Mouse (Mus musculus) hindbrain, embryonic 13.5 days (tissue): ENCODE measurements around the gene Zbtb32. TPM values are rescaled to one million over a fixed set of nuclear protein-coding genes. Genes with fewer than 3 reads are reported as not detected.

Source experiments
- ATAC-seq: fragments of 200-750 bp; cut with Nextera tagmentation; 2 replicates; pipeline ENCODE4 v1.8.0; 2017; ENCODE audit warnings: moderate TSS enrichment; ENCODE audit not compliant: low FRiP score
- H3K27ac ChIP-seq: fragments of 300-500 bp; sonication (generic); 2 replicates; pipeline ENCODE4 v1.5.1; 2015; ENCODE audit warnings: inconsistent platforms, mild to moderate bottlenecking, moderate library complexity
- H3K27me3 ChIP-seq: fragments of 300-500 bp; sonication (generic); 2 replicates; pipeline ENCODE4 v1.6.1; 2015; ENCODE audit warnings: mild to moderate bottlenecking, inconsistent platforms
- H3K36me3 ChIP-seq: fragments of 300-500 bp; sonication (generic); 2 replicates; pipeline ENCODE4 v1.6.1; 2015; ENCODE audit warnings: mild to moderate bottlenecking, inconsistent platforms
- H3K4me1 ChIP-seq: fragments of 300-500 bp; sonication (generic); replicated peaks from 2 replicates; pipeline ENCODE4 v1.6.1; 2015; ENCODE audit warnings: inconsistent platforms
- H3K4me2 ChIP-seq: fragments of 300-500 bp; sonication (generic); 2 replicates; pipeline ENCODE4 v1.6.1; 2015; ENCODE audit warnings: inconsistent platforms, mild to moderate bottlenecking, moderate library complexity
- H3K4me3 ChIP-seq: fragments of 300-500 bp; sonication (generic); 2 replicates; pipeline ENCODE4 v1.5.1; 2015; ENCODE audit warnings: mild to moderate bottlenecking, inconsistent platforms
- H3K9ac ChIP-seq: fragments of 300-500 bp; sonication (generic); 2 replicates; pipeline ENCODE4 v1.6.1; 2015; ENCODE audit warnings: mild to moderate bottlenecking, inconsistent platforms
- H3K9me3 ChIP-seq: fragments of 300-500 bp; sonication (generic); 2 replicates; pipeline ENCODE4 v1.6.1; 2016; ENCODE audit warnings: inconsistent platforms
- WGBS: fragments of 180-500 bp; shearing (Covaris S2); methylation state at CpG from one replicate; pipeline ENCODE4 v1.1.7; 2015; 5-methylcytosine and 5-hydroxymethylcytosine counted together
- polyA plus RNA-seq: library from polyadenylated mRNA; unstranded; fragments of >200 nt; fragmentation: Nextera tagmentation; extraction: Ambion mirVana; gene quantifications from 2 replicates; pipeline ENCODE4 v1.2.1, GENCODE M21; 2015

Gene Zbtb32
- polyA plus RNA-seq, 1 experiment from 2014 or later: 0.21 TPM

DNA sequence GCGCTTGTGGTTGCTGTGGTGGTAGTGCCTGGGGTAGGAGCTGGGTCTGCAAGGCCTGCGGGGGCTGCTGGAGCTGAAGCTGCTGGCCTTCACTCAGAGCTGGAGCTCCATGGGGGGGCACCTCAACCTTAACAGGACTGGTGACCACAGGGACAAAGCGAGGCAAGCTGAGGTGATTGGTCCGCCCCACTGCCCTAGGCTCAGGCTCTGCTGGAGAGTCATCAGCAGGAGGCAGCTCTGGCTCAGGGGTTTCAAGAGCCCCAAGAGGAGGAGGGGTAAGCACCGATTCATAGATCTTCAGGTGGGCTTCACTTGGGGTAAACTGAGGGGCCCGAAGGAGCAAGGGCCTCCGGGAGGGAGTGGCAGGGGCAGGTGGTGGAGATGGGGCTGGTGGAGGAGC lies 13.5 kb downstream of the Zbtb32 start:
- Histone ChIP-seq H3K4me3 (no peak overlapping the region), H3K27ac (no peak overlapping the region), H3K9ac (no peak overlapping the region), H3K36me3 (peaks cover 67% of the 10 kb centered on the region), H3K4me2 (no peak overlapping the region), H3K4me1 (peaks cover 27% of the 10 kb centered on the region), H3K27me3 (no peaks in the 10 kb centered on the region), H3K9me3 (no peaks in the 10 kb centered on the region)
- no peak for ATAC-seq
- WGBS: 94% methylated on average over 7 of the region's 7 CpGs

DNA sequence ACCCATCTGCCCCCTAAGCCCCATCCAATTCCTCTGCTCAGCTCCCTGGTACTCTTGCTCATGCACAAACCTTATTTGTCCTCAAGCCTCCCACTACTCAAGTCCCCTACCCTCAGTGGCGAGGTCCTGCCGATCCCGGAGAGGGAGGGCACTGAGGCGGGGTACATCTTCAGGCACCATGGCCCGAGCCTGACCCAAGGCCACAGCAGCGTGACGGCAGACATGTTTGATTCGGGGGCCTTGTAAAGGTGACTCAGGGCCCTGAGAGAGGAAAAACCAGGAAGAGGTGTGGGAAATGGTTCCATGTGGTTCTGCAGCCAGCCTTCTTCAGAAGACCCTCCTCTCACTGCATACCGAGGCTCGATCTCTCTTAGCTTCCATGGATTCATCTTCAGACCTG lies 14.4 kb downstream of the Zbtb32 start:
- H3K9ac ChIP-seq: no peak overlapping the region
- peaks cover 75% of the 10 kb centered on the region for H3K36me3 ChIP-seq
- WGBS: 93% methylated on average over 10 of the region's 10 CpGs
- no peaks in the 10 kb centered on the region for H3K27me3 ChIP-seq
- no peak overlapping the region for H3K27ac ChIP-seq
- no peak for ATAC-seq
- no peak overlapping the region for H3K4me2 ChIP-seq
- no peaks in the 10 kb centered on the region for H3K9me3 ChIP-seq
- H3K4me1 ChIP-seq: peaks cover 20% of the 10 kb centered on the region
- no peak overlapping the region for H3K4me3 ChIP-seq

DNA sequence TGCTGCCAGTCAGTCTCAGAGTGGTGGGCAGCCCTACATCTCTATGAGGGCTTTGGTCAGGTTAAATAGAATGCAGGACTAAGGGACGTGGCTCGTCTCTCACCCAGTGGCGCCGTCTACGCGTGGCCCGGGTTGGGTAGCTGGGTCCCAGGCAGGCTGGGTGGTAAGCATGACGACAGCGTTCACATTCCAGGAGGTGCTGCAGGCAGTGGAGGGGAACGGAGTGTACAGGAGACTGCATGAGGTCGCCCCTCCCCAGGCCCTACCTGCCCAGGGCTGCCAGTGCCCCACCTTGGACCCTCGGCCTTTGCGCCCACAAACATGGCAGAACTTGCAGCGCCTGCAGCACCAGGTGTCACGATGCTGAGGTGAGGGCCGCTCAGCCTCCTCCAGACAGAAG lies 17.2 kb downstream of the Zbtb32 start:
- Histone ChIP-seq H3K4me2 (no peak overlapping the region), H3K4me1 (peaks cover 7% of the 10 kb centered on the region), H3K4me3 (no peak overlapping the region), H3K27ac (no peak overlapping the region), H3K36me3 (peaks cover 100% of the 10 kb centered on the region), H3K9me3 (no peaks in the 10 kb centered on the region), H3K9ac (no peak overlapping the region), H3K27me3 (no peaks in the 10 kb centered on the region)
- WGBS: 95% methylated on average over 16 of the region's 16 CpGs
- no peak for ATAC-seq

DNA sequence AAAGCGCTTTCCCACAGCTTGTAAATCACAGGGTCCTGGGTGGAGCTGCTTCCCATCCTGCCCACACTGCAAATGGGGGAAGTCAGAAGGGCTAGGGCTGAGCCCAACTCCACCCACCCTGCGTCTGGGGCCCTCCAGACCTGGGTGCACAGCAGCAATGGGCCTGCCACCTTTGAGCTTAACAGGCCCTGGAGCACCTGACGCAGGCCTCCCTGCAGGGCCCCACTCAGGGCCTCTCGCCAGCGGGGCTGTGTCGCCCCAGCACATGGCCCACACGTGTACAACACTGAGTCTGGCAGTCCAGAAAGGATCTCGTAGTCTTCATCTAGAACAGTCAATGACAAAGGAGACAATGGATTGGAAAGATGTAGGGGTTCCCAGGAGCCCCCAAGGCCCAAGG lies 18.8 kb downstream of the Zbtb32 start:
- Histone ChIP-seq H3K4me2 (no peak overlapping the region), H3K4me1 (no peaks in the 10 kb centered on the region), H3K27me3 (no peaks in the 10 kb centered on the region), H3K9ac (no peak overlapping the region), H3K27ac (no peak overlapping the region), H3K36me3 (peaks cover 100% of the 10 kb centered on the region), H3K9me3 (no peaks in the 10 kb centered on the region), H3K4me3 (no peak overlapping the region)
- no peak for ATAC-seq
- WGBS: 96% methylated on average over 8 of the region's 8 CpGs

DNA sequence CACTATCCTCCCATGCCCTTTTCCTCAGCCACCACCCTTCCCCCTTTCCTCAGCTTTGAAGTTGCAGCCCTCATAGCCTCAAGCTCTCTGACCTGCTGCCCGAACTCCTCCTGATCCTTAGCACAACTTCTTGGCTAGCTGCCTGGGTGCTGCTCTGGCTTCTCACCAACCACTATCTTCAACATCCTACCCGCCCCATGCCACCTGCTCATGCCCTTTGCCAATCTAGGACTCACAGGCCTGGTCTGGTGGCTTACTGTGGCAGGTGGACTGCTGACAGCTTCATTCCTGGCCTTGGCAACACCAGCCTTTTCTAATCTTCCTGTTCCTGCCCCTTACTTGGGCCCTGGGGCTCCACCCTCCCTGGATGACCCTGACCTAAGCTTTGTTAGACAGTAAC lies 25.7 kb downstream of the Zbtb32 start:
- H3K4me1 ChIP-seq: no peaks in the 10 kb centered on the region
- no peaks in the 10 kb centered on the region for H3K9me3 ChIP-seq
- no peak for ATAC-seq
- no peak overlapping the region for H3K4me2 ChIP-seq
- no peak overlapping the region for H3K9ac ChIP-seq
- no peak overlapping the region for H3K27ac ChIP-seq
- H3K4me3 ChIP-seq: no peak overlapping the region
- H3K27me3 ChIP-seq: no peaks in the 10 kb centered on the region
- peaks cover 97% of the 10 kb centered on the region for H3K36me3 ChIP-seq
- 90% methylated on average over 2 of the region's 2 CpGs for WGBS

DNA sequence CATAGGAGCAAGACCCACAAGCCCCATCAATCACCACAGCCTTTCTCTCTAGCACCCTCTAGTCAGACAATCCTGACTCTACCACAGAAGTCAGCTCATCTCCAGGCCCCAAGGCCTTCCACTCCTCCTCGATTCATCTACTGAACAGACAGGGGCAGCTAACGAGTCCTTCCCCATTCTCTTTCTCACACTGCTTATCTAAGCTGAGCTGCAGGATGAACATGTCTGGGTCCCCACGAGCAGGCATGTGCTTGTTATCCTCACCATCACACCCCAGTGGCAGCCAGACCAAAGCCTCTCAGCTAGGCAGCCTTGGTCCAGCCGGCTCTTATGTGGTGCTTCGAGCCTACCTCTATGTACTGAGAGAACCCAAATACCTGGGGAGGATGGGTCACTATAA lies 26.3 kb downstream of the Zbtb32 start:
- Histone ChIP-seq H3K36me3 (peaks cover 95% of the 10 kb centered on the region), H3K9me3 (no peaks in the 10 kb centered on the region), H3K27ac (no peak overlapping the region), H3K4me1 (no peaks in the 10 kb centered on the region), H3K4me2 (no peak overlapping the region), H3K9ac (no peak overlapping the region), H3K4me3 (no peak overlapping the region), H3K27me3 (no peaks in the 10 kb centered on the region)
- 88% methylated on average over 5 of the region's 5 CpGs for WGBS
- no peak for ATAC-seq

DNA sequence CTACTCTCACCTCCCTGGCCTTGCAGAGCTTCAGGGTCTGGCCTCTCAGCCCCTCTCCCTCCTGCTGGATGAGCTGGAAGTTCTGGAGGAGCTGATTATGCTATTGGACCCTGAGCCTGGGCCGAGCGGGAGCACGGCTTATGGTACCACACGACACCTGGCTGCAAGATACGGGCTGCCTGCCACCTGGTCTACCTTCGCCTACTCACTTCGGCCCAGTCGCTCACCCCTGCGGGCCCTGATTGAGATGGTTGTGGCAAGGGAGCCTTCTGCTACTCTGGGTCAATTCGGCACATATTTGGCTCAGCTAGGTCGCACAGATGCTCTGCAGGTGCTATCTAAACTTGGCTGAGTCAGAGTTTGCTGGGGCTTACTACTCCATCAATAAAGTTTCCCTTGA lies 31.2 kb downstream of the Zbtb32 start:
- Histone ChIP-seq H3K4me2 (no peak overlapping the region), H3K9me3 (no peaks in the 10 kb centered on the region), H3K4me3 (no peak overlapping the region), H3K36me3 (peaks cover 71% of the 10 kb centered on the region), H3K27me3 (no peaks in the 10 kb centered on the region), H3K9ac (no peak overlapping the region), H3K27ac (no peak overlapping the region), H3K4me1 (peaks cover 11% of the 10 kb centered on the region)
- no peak for ATAC-seq
- 91% methylated on average over 11 of the region's 11 CpGs for WGBS

DNA sequence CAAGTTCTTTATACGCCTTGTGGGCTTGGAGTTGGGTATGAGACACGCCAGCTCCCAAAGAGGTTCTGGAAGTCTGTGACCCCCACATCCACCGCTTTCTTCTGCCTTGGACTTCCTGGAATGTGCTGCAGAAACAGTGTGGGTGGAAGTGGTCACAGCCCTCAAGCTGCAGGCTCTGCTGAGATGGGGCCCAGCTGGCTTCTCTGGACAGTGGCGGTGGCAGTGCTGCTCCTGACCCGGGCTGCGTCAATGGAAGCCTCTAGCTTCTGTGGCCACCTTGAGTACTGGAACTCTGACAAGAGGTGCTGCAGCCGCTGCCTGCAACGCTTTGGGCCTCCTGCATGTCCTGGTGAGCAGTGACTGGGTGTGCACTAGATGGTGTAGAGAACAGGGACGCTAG lies 32.7 kb downstream of the Zbtb32 start:
- Histone ChIP-seq H3K9ac (no peak overlapping the region), H3K4me2 (no peak overlapping the region), H3K4me3 (no peak overlapping the region), H3K27ac (no peak overlapping the region), H3K36me3 (peaks cover 58% of the 10 kb centered on the region), H3K27me3 (no peaks in the 10 kb centered on the region), H3K4me1 (peaks cover 17% of the 10 kb centered on the region), H3K9me3 (no peaks in the 10 kb centered on the region)
- ATAC-seq: no peak
- 86% methylated on average over 9 of the region's 9 CpGs for WGBS

DNA sequence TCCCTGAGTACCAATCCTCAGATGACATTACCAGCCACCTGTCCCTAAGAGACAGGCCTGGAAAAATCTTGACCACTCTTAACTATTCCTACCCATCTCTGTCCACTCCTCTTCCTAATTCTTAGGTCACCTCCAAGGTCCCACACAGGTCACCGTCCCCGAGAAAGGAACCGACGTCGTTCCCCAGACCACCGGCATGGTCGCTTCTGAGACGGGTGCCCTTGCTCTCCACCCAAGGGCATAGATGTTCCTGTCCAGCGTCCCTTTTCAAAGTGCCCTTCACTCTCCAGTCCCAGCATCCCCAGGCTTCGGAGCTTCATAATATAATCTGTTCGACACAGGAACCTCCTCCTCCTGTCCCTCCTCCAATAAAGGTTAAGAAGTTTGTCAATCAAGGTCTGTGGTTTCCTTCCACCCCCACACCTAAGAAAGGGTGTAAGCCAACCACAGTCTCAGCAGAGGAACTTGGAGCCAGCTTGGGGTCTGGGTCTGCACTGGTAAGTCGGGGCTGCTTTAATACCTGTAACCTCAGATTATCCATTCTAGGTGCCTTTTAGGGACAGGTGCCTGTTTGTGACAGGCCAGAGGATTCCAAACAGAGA lies 33.6 kb downstream of the Zbtb32 start, which contains the start of gene Igflr1:
Gene Igflr1 (plus strand): TSS at position 458 of the 602 bp plus-strand sequence.
- no peak for ATAC-seq
- H3K9ac ChIP-seq: 0 out of 2 replicates have a peak within 1 kb of the TSS, but pooled peaks have one; percentile 76
- peaks cover 48% of the 10 kb centered on the region for H3K36me3 ChIP-seq
- H3K4me3 ChIP-seq: peak within 1 kb of the TSS; percentile 75
- peak within 1 kb of the TSS; percentile 66 for H3K4me2 ChIP-seq
- no peak within 1 kb of the TSS for H3K27ac ChIP-seq
- H3K27me3 ChIP-seq: no peaks in the 10 kb centered on the region
- WGBS: 96% methylated on average over 12 of the region's 12 CpGs
- H3K9me3 ChIP-seq: no peaks in the 10 kb centered on the region
- peaks cover 20% of the 10 kb centered on the region for H3K4me1 ChIP-seq

DNA sequence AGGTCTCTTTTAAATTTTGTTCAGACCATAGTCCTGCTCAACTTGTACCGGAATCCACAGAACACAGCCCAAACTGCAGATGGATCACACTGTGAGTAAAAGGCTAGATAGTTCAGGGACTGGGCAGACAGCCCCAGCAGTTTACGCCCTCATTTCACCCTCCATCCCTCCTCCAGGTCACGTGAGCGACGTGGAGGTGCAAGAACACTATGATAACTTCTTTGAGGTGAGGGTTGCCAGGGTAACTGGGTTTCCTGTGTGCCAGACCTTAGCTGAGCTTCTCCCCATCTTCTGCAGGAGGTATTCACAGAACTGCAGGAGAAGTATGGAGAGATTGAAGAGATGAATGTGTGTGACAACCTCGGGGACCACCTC lies 34.8 kb downstream of the Zbtb32 start:
- H3K9ac ChIP-seq: peak overlapping the region; percentile 76
- no peaks in the 10 kb centered on the region for H3K27me3 ChIP-seq
- H3K27ac ChIP-seq: peak overlapping the region; percentile 95
- peak overlapping the region; percentile 66 for H3K4me2 ChIP-seq
- ATAC-seq: no peak
- H3K4me1 ChIP-seq: peaks cover 26% of the 10 kb centered on the region
- H3K4me3 ChIP-seq: peak overlapping the region; percentile 75
- H3K9me3 ChIP-seq: no peaks in the 10 kb centered on the region
- WGBS: 27% methylated on average over 6 of the region's 6 CpGs
- H3K36me3 ChIP-seq: peaks cover 37% of the 10 kb centered on the region

DNA sequence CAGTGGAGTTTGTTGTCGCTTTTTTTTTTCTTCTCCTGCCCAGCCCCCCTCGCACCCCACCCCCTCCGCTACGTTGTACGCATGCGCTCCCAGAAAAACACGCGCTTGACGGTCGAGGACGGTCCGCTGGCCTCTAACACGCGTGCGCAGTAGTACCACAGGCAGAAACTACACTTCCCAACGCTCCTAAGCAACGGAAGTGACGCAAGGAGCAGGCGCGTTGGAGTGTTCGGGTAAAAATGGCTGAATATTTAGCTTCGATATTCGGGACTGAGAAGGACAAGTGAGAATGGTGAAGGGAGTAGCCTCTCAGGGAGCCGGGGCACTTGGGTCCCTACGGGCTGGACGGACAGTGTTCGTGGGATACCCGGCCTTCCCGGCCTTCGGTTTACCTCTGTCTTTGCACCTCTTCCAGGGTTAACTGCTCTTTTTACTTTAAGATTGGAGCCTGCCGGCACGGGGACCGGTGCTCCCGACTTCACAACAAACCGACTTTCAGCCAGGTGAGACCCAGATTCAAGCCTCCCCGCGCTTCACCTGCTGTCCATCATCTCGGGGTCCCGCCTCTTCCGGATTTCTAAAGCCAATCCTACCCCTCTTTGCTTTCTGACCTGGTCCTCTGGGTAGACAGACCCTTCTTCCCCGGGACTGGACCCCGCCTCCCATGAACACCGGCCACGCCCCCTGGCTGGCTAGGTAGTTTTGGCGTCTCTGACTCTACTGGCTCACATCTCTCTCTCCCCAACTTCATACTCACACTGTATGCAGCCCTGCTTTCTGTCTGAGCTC lies 35.4 kb downstream of the Zbtb32 start, which contains the start of the genes U2af1l4, Gm49396 and Psenen:
Gene U2af1l4 (plus strand): TSS at position 185 of the 789 bp plus-strand sequence.
Gene Gm49396 (plus strand): TSS at position 228 of the 789 bp plus-strand sequence.
Gene Psenen (minus strand): TSS at position 511 of the 789 bp plus-strand sequence.
- Histone ChIP-seq H3K4me1 (peaks cover 32% of the 10 kb centered on the region), H3K27ac (peak within 1 kb of the TSS; percentile 95), H3K9ac (peak within 1 kb of the TSS; percentile 76), H3K4me2 (peak within 1 kb of the TSS; percentile 73), H3K27me3 (no peaks in the 10 kb centered on the region), H3K4me3 (peak within 1 kb of the TSS; percentile 75), H3K9me3 (no peaks in the 10 kb centered on the region), H3K36me3 (peaks cover 31% of the 10 kb centered on the region)
- under 1% methylated on average over 45 of the region's 45 CpGs for WGBS
- peak; percentile 83 for ATAC-seq

DNA sequence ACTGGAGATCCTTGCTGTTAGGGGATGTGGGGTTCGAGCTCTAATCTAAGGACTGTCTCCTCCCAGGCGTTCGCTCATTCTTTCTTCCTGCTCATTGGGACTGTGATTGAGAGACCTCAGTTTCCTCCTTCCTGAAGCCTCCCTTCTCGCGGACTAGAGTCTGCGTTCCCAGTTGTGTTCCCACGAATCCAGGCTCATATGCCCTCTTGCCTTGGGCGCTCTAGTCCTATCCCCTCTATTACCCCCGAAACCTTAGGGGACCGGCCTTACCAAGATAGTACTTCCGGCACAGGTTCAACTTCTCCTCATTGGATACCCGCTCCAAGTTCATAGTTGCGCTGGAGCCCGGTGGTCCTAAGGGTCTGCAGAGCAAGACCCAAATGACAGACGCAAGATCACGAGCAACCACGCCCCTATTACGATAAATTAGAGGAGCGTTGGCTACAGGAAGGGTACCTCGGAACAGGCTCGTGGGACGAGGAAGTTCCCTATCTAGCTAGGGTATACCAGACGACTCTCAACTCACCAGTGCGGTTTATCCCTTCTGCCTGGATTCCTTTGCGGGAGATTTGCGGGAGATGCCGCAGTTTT lies 36.1 kb downstream of the Zbtb32 start:
- ATAC-seq: no peak
- Histone ChIP-seq H3K27me3 (no peaks in the 10 kb centered on the region), H3K27ac (peak overlapping the region; percentile 76), H3K4me1 (peaks cover 39% of the 10 kb centered on the region), H3K4me3 (peak overlapping the region; percentile 75), H3K9ac (peak overlapping the region; percentile 70), H3K4me2 (peak overlapping the region; percentile 73), H3K36me3 (peaks cover 28% of the 10 kb centered on the region), H3K9me3 (no peaks in the 10 kb centered on the region)
- 1% methylated on average over 27 of the region's 27 CpGs for WGBS
